Mouse (Mus musculus) heart, postnatal 14 days (tissue): ENCODE data around the gene Usmg5. TPM values are rescaled to one million over a fixed set of nuclear protein-coding genes. Genes with fewer than 3 reads are reported as not detected.

Experiments
- DNase-seq, 2 experiments: peaks; one replicate each; pipeline ENCODE4 v3.0.0; 2021 to 2022
- intact Hi-C: fragments of 180-260 bp; cut with DNase I; formaldehyde crosslinking; loops from one replicate; pipeline ENCODE4 v1.15.1; 2025
- total RNA-seq, 2 experiments: library from RNA; stranded (reverse); gene quantifications; 2 replicates each; pipeline ENCODE4 v1.2.3; 2021

Usmg5 gene
- total RNA-seq, 2 experiments from 2014 or later = 2,083 to 2,242 TPM

GRCm38 (mm10) chr19:47067096-47067882 is 23.2 kb downstream of the Usmg5 start, which contains the start of gene Taf5:
TSS of gene Taf5 (plus strand) at chr19:47067746.
- peak; percentile 96 to 98 for DNase-seq
- intact Hi-C loops = no loop called here

- intact Hi-C loops = no loop called here
- DNase-seq = no peak
These were observed 24.6 kb downstream of the Usmg5 start for GRCm38 (mm10) chr19:47065860-47066259.

GRCm38 (mm10) chr19:47057684-47058083 is 32.8 kb downstream of the Usmg5 start:
- intact Hi-C loops = no loop called here
- DNase-seq = no peak

- intact Hi-C loops = no loop called here
- DNase-seq = no peak
These were observed 37.0 kb downstream of the Usmg5 start for GRCm38 (mm10) chr19:47053471-47053870.

DNA sequence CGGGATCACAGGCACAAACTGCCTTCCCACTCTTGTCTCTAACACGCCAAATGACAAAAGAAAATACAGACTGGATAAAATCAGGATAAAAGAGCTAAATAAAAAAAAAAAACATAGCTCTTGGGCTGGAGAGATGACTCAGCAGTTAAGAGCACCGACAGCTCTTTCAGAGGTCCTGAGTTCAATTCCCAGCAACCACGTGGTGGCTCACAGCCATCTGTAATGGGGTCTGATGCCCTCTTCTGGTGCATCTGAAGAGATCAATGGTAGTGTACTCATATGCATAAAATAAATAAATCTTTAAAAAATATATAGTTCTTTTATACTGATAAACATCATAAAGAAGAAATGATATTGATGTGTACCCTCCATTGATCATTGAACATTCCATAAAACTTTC is 37.5 kb downstream of the Usmg5 start:
- no peak for DNase-seq
- intact Hi-C loops = no loop called here

GRCm38 (mm10) chr19:47050271-47051032 is 40.0 kb downstream of the Usmg5 start, which contains the start of gene Pcgf6:
TSS of gene Pcgf6 (minus strand) at chr19:47050906.
- intact Hi-C loops = no loop called here
- peak; percentile 75 for DNase-seq

DNA sequence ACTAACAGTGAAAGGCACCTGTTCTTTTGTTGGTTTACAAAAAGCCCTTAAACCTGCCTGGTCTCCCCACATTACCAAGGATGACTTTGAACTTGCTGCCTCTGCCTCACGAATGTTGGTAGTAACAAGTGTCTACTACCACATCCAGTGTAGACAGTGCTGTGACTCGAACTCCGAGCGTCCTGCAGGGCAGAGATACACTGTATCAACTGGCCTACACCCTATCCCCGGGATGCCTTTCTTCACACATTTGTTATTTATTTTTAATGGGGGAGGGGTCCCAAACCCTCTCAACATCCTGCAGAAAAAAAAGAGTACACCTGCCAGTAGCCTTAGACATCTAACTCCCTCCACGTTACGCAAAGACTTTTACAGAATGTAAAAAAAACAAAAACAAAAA is 40.6 kb downstream of the Usmg5 start:
- no peak for DNase-seq
- intact Hi-C loops = loop anchor here (10.0 kb wide), 1 partner anchor 375 kb away; the partner anchor contains the start of gene Cyp17a1

GRCm38 (mm10) chr19:47049061-47049460 is 41.4 kb downstream of the Usmg5 start:
- DNase-seq = no peak
- intact Hi-C loops = loop anchor here (10.0 kb wide), 1 partner anchor 374 kb away; the partner anchor contains the start of gene Cyp17a1

DNA sequence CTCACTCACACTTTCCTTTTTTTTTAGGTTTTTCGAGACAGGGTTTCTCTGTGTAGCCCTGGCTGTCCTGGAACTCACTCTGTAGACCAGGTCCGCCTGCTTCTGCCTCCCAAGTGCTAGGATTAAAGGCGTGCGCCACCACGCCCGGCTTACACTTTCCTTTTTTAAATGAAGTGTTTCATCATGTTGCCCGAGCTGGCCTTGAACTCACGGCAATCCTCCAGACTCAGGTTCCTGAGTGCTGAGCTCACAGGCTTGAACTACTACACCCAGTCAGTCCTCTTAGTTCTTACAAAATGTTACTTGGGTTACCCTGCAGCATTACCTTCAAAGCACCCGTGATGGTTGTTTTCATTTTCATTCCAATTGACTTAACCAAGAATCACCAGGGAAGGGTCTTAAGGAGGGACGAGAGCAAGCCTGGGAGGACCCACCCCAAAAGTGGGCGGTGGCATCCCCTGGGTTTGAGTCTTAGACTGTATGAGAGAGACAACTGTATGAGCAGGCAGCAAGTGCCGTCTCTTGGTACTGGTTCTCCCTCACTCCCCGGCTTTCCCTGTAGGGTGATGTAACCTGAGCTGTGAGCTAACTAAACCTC is 43.1 kb downstream of the Usmg5 start:
- intact Hi-C loops = loop anchor here (10.0 kb wide), 1 partner anchor 373 kb away; the partner anchor contains the start of gene Cyp17a1
- DNase-seq = no peak

GRCm38 (mm10) chr19:47046343-47046742 is 44.1 kb downstream of the Usmg5 start:
- intact Hi-C loops = loop anchor here (10.0 kb wide), 1 partner anchor 372 kb away; the partner anchor contains the start of gene Cyp17a1
- no peak for DNase-seq

GRCm38 (mm10) chr19:47043608-47044007 is 46.8 kb downstream of the Usmg5 start:
- DNase-seq = no peak
- intact Hi-C loops = loop anchor here (5.0 to 10.0 kb wide), 2 partner anchors 166 to 369 kb away; partner anchors contain the start of gene Cyp17a1

GRCm38 (mm10) chr19:47040720-47041473 is 49.5 kb downstream of the Usmg5 start:
- intact Hi-C loops = loop anchor here (5.0 to 10.0 kb wide), 2 partner anchors 164 to 366 kb away; partner anchors contain the start of gene Cyp17a1
- DNase-seq = no peak

DNA sequence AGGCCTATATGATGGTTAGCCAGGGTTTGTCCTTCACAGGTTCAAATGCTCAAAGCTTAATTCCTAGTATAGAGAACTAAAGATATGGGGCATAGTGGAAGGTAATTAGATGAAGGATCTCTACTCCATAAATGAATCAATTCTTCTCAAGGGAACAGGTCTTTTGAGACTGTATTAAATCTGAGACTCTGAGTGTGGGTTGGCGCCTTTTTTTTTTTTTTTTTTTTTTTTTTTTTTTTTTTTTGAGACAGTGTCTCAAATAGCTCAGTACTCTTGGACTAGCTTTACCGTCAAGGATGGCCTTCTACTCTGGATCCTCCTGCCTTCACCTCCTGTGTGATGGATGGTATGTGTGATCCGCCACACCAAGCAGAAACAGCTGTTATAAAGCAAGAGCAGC is 53.9 kb downstream of the Usmg5 start:
- intact Hi-C loops = no loop called here
- DNase-seq = no peak

GRCm38 (mm10) chr19:47034916-47035315 is 55.5 kb downstream of the Usmg5 start:
- intact Hi-C loops = no loop called here
- DNase-seq = no peak

Other genes with a start within 250 kb of the Usmg5 start
- gene Ina, start 75.9 kb downstream of the Usmg5 start, total RNA-seq = not detected
- 10 to 100 TPM; 64.9 to 75.1 TPM for gene Nt5c2, start 75.5 kb downstream of the Usmg5 start, total RNA-seq
- 1 to 10 TPM; 2.8 to 2.9 TPM for gene Pcgf6, start 39.7 kb downstream of the Usmg5 start, total RNA-seq
- gene Taf5, start 22.9 kb downstream of the Usmg5 start, total RNA-seq = 1 to 10 TPM; 3.6 to 3.8 TPM
- gene Pdcd11, start 121 bp upstream of the Usmg5 start, total RNA-seq = 10 to 100 TPM; 11.7 to 12.3 TPM
- gene Calhm2, start 47.6 kb upstream of the Usmg5 start, total RNA-seq = 1 to 10 TPM; 4.1 to 5.2 TPM
- not detected for gene Calhm1, start 53.6 kb upstream of the Usmg5 start, total RNA-seq
- not detected for gene Calhm3, start 67.1 kb upstream of the Usmg5 start, total RNA-seq
- gene Neurl1a, start 88.2 kb upstream of the Usmg5 start, total RNA-seq = 1 to 10 TPM in 1 of 2 experiments, under 1 TPM in 1; 0.69 to 1.0 TPM